Comparison of ENCODE assay signal across 8 mouse cellular contexts in genomic region chr13:58401135-58402002, GRCm38 (mm10). TPM values are rescaled to one million over a fixed set of nuclear protein-coding genes. Genes with fewer than 3 reads are reported as not detected.
DNase-seq lines count a peak whose midpoint lies in the region; ATAC-seq and TF ChIP-seq lines count a peak whose summit lies in the region.

No protein-coding gene starts in this region.

- no peak for TF ChIP-seq CTCF in embryonic fibroblast, embryonic 13.5 days (IDR thresholded peaks at IDR 0.05; ENCODE audit: borderline replicate concordance, insufficient read depth, low read length)
- peak; percentile 7; the same call in 1 of the 2 replicates for TF ChIP-seq CTCF in kidney, postnatal 0 days (IDR thresholded peaks at IDR 0.05; ENCODE audit: low read depth)

- peak; percentile 24 for ATAC-seq in heart, embryonic 13.5 days (ENCODE audit: extremely low read depth, insufficient number of reproducible peaks, low FRiP score, low TSS enrichment)
- peak; percentile 34 for ATAC-seq in kidney, postnatal 0 days (replicated peaks; ENCODE audit: low FRiP score, low read depth)
- peak; percentile 38 for ATAC-seq in liver, embryonic 12.5 days

- H3K36me3 ChIP-seq in heart, embryonic 13.5 days: peaks cover 32% of the 10 kb centered on the region
- peaks cover 10% of the 10 kb centered on the region for H3K36me3 ChIP-seq in kidney, postnatal 0 days (ENCODE audit: insufficient read depth, low read length)
- H3K36me3 ChIP-seq in liver, embryonic 12.5 days: peaks cover 43% of the 10 kb centered on the region
- H3K36me3 ChIP-seq in myocyte (ENCODE audit: control insufficient read depth, insufficient read depth): peaks cover 36% of the 10 kb centered on the region

- H3K9me3 ChIP-seq in heart, embryonic 13.5 days: no peaks in the 10 kb centered on the region
- H3K9me3 ChIP-seq in kidney, postnatal 0 days (replicated peaks; ENCODE audit: low read length): no peaks in the 10 kb centered on the region
- no peaks in the 10 kb centered on the region for H3K9me3 ChIP-seq in liver, embryonic 12.5 days (replicated peaks)

- peak overlapping the region; percentile 74 for H3ac ChIP-seq in myocyte (ENCODE audit: control insufficient read depth, insufficient read length)

- H3K27me3 ChIP-seq in heart, embryonic 13.5 days (replicated peaks): no peaks in the 10 kb centered on the region
- no peaks in the 10 kb centered on the region for H3K27me3 ChIP-seq in kidney, postnatal 0 days (ENCODE audit: insufficient read depth, low read length)
- no peaks in the 10 kb centered on the region for H3K27me3 ChIP-seq in liver, embryonic 12.5 days (replicated peaks)
- no peaks in the 10 kb centered on the region for H3K27me3 ChIP-seq in myocyte (ENCODE audit: control insufficient read depth, insufficient read depth, insufficient read length)

- TF ChIP-seq POLR2A in embryonic fibroblast, embryonic 13.5 days (IDR thresholded peaks at IDR 0.05; ENCODE audit: low read depth, low read length): peak; percentile 56; the same call in 1 of the 2 replicates
- peak; percentile 71 for TF ChIP-seq POLR2A in myocyte (IDR thresholded peaks at IDR 0.05; ENCODE audit: insufficient read length, low read depth)

- H3K9ac ChIP-seq in heart, embryonic 13.5 days: peak overlapping the region; percentile 100
- H3K9ac ChIP-seq in kidney, postnatal 0 days (ENCODE audit: low read depth, low read length): peak overlapping the region; percentile 100
- peak overlapping the region; percentile 100 for H3K9ac ChIP-seq in liver, embryonic 12.5 days

- peak overlapping the region; percentile 81 for H3K4me2 ChIP-seq in heart, embryonic 13.5 days
- H3K4me2 ChIP-seq in kidney, postnatal 0 days (ENCODE audit: low read length): peak overlapping the region; percentile 75
- peak overlapping the region; percentile 84 for H3K4me2 ChIP-seq in liver, embryonic 12.5 days
- peak overlapping the region; percentile 72 for H3K4me2 ChIP-seq in myocyte (ENCODE audit: low read depth)

- WGBS in heart, embryonic 13.5 days: under 1% methylated on average over 69 of the region's 100 CpGs
- WGBS in kidney, postnatal 0 days: 1% methylated on average over 69 of the region's 100 CpGs
- under 1% methylated on average over 70 of the region's 100 CpGs for WGBS in liver, embryonic 12.5 days (ENCODE audit: insufficient replicate concordance)

- peaks cover 86% of the 10 kb centered on the region for H3K79me2 ChIP-seq in myocyte (ENCODE audit: control insufficient read depth, insufficient read depth)

- H3K4me3 ChIP-seq in embryonic fibroblast, embryonic 13.5 days (ENCODE audit: insufficient read depth, low read length): peak overlapping the region; percentile 100
- H3K4me3 ChIP-seq in heart, embryonic 13.5 days: peak overlapping the region; percentile 96
- H3K4me3 ChIP-seq in kidney, postnatal 0 days (replicated peaks; ENCODE audit: low read depth, low read length): peak overlapping the region; percentile 84
- H3K4me3 ChIP-seq in liver, embryonic 12.5 days: peak overlapping the region; percentile 98
- peak overlapping the region; percentile 79 for H3K4me3 ChIP-seq in myocyte

- peak; percentile 82 to 85 for DNase-seq in B cell, adult 2 months
- DNase-seq in adrenal gland, postnatal 14 days: peak; percentile 92
- DNase-seq in kidney, postnatal 0 days (ENCODE audit: low spot score): peak; percentile 79
- peak; percentile 75 to 89 for DNase-seq in spleen, postnatal 4 days (ENCODE audit: low spot score in 2 of 2)

- no peaks in the 10 kb centered on the region for H3K4me1 ChIP-seq in embryonic fibroblast, embryonic 13.5 days (ENCODE audit: control insufficient read depth, insufficient read depth, low read length)
- H3K4me1 ChIP-seq in heart, embryonic 13.5 days: peaks cover 23% of the 10 kb centered on the region
- H3K4me1 ChIP-seq in kidney, postnatal 0 days (replicated peaks; ENCODE audit: insufficient read depth, low read length): no peaks in the 10 kb centered on the region
- H3K4me1 ChIP-seq in liver, embryonic 12.5 days: peaks cover 31% of the 10 kb centered on the region

- H3K27ac ChIP-seq in embryonic fibroblast, embryonic 13.5 days (ENCODE audit: insufficient read depth, low read length): peak overlapping the region; percentile 98
- H3K27ac ChIP-seq in heart, embryonic 13.5 days (replicated peaks): peak overlapping the region; percentile 99
- H3K27ac ChIP-seq in kidney, postnatal 0 days: peak overlapping the region; percentile 93
- H3K27ac ChIP-seq in liver, embryonic 12.5 days: peak overlapping the region; percentile 97

TF ChIP-seq in myocyte, 11 proteins besides CTCF, POLR2A, EP300 and RAD21:
- TF ChIP-seq E2F4 (IDR thresholded peaks at IDR 0.05; ENCODE audit: insufficient read depth) (no peak), CEBPB (IDR thresholded peaks at IDR 0.05; ENCODE audit: insufficient read depth, poor library complexity, severe bottlenecking) (no peak), MYOD1 (IDR thresholded peaks at IDR 0.05; ENCODE audit: control insufficient read depth in 1 of 3, insufficient read length in 2 of 3, low read depth in 2 of 3) (peak in 1 of 3 experiments; percentile 2), POLR2AphosphoS2 (IDR thresholded peaks at IDR 0.05; ENCODE audit: insufficient read length, low read depth) (peak; percentile 86), USF1 (IDR thresholded peaks at IDR 0.05; ENCODE audit: low read depth) (no peak), SRF (IDR thresholded peaks at IDR 0.05; ENCODE audit: control insufficient read depth, insufficient read length, low read depth) (no peak), REST (IDR thresholded peaks at IDR 0.05; ENCODE audit: insufficient read depth, insufficient read length) (no peak), MYOG (IDR thresholded peaks at IDR 0.05; ENCODE audit: control insufficient read depth in 1 of 3, insufficient read depth in 1 of 3, insufficient read length in 2 of 3, low read depth in 2 of 3) (peak in 1 of 3 experiments; percentile 11), MAX (IDR thresholded peaks at IDR 0.05; ENCODE audit: low read depth) (no peak)
TF ChIP-seq in myocyte: peak in this region for 3.

RNA-seq across cellular contexts. Expression of gene Rmi1, which starts 0.7 kb away (rescaled TPM):
- 18.6 and 19.3 TPM in 2 replicates for total RNA-seq in adrenal gland, postnatal 14 days (2021)
- 21.2 and 24.5 TPM in 2 replicates for polyA plus RNA-seq in embryonic fibroblast, embryonic 13.5 days (2011; ENCODE audit: insufficient read length, low read depth, missing spikeins)
- 17.0 and 18.5 TPM in 2 replicates for polyA plus RNA-seq in heart, embryonic 13.5 days (2015; fragmentation: Nextera tagmentation; extraction: Ambion mirVana)
- polyA plus RNA-seq in kidney, postnatal 0 days (2015; fragmentation: Nextera tagmentation; extraction: Ambion mirVana): 19.3 and 20.5 TPM in 2 replicates
- polyA plus RNA-seq in liver, embryonic 12.5 days (2016; fragmentation: Nextera tagmentation; extraction: Ambion mirVana): 22.3 and 25.4 TPM in 2 replicates
- polyA plus RNA-seq in myocyte (2012; fragmentation: generic; extraction: Trizol): 5.2 TPM

RNA-seq across cellular contexts. Expression of gene Hnrnpk, which starts 1.8 kb away (rescaled TPM):
- total RNA-seq in adrenal gland, postnatal 14 days (2021): 904 and 935 TPM in 2 replicates
- 1,418 and 1,755 TPM in 2 replicates for polyA plus RNA-seq in embryonic fibroblast, embryonic 13.5 days (2011; ENCODE audit: insufficient read length, low read depth, missing spikeins)
- polyA plus RNA-seq in heart, embryonic 13.5 days (2015; fragmentation: Nextera tagmentation; extraction: Ambion mirVana): 896 and 991 TPM in 2 replicates
- polyA plus RNA-seq in kidney, postnatal 0 days (2015; fragmentation: Nextera tagmentation; extraction: Ambion mirVana): 1,049 and 1,178 TPM in 2 replicates
- 906 and 911 TPM in 2 replicates for polyA plus RNA-seq in liver, embryonic 12.5 days (2016; fragmentation: Nextera tagmentation; extraction: Ambion mirVana)
- 289 TPM for polyA plus RNA-seq in myocyte (2012; fragmentation: generic; extraction: Trizol)

RNA-seq across cellular contexts. Expression of gene 2210016F16Rik, which starts 16.3 kb away (rescaled TPM):
- total RNA-seq in adrenal gland, postnatal 14 days (2021): 25.4 and 26.2 TPM in 2 replicates
- 17.3 and 19.6 TPM in 2 replicates for polyA plus RNA-seq in embryonic fibroblast, embryonic 13.5 days (2011; ENCODE audit: insufficient read length, low read depth, missing spikeins)
- polyA plus RNA-seq in heart, embryonic 13.5 days (2015; fragmentation: Nextera tagmentation; extraction: Ambion mirVana): 26.8 and 29.8 TPM in 2 replicates
- polyA plus RNA-seq in kidney, postnatal 0 days (2015; fragmentation: Nextera tagmentation; extraction: Ambion mirVana): 33.0 and 33.7 TPM in 2 replicates
- polyA plus RNA-seq in liver, embryonic 12.5 days (2016; fragmentation: Nextera tagmentation; extraction: Ambion mirVana): 27.5 and 27.6 TPM in 2 replicates
- 3.7 TPM for polyA plus RNA-seq in myocyte (2012; fragmentation: generic; extraction: Trizol)

RNA-seq across cellular contexts. Expression of gene Kif27, which starts 42.4 kb away (rescaled TPM):
- 1.5 and 1.7 TPM in 2 replicates for total RNA-seq in adrenal gland, postnatal 14 days (2021)
- polyA plus RNA-seq in embryonic fibroblast, embryonic 13.5 days (2011; ENCODE audit: insufficient read length, low read depth, missing spikeins): 0.15 and 0.44 TPM in 2 replicates
- polyA plus RNA-seq in heart, embryonic 13.5 days (2015; fragmentation: Nextera tagmentation; extraction: Ambion mirVana): 0.11 and 0.17 TPM in 2 replicates
- 0.52 and 0.55 TPM in 2 replicates for polyA plus RNA-seq in kidney, postnatal 0 days (2015; fragmentation: Nextera tagmentation; extraction: Ambion mirVana)
- polyA plus RNA-seq in liver, embryonic 12.5 days (2016; fragmentation: Nextera tagmentation; extraction: Ambion mirVana): 0.06 and 0.14 TPM in 2 replicates
- 0.08 TPM for polyA plus RNA-seq in myocyte (2012; fragmentation: generic; extraction: Trizol)

Comparison
In these comparisons a context has a peak if more than half of its experiments do, and no peak if none do; other contexts are left out.
1. Peak in every context shown above with its lines: DNase-seq, ATAC-seq, H3K4me3 ChIP-seq and H3K27ac ChIP-seq.